Mouse (Mus musculus): ENCODE measurements around the gene Bnipl.

Gene Bnipl

GRCm38 (mm10) chr3:95217255-95218134 is 33.5 kb downstream of the Bnipl start, which contains the start of gene Gabpb2:
Gene Gabpb2, minus strand, starts transcription at chr3:95217916.
- CTCF ChIA-PET: interaction anchor here (0.6 to 1.8 kb wide), 3 partner anchors 10 to 384 kb away, joined by 4 to 11 read pairs (median 6); no protein-coding TSS in a partner anchor

GRCm38 (mm10) chr3:95216655-95217254 is 34.2 kb downstream of the Bnipl start:
- CTCF ChIA-PET: interaction anchor here (0.6 to 1.8 kb wide), 3 partner anchors 11 to 383 kb away, joined by 4 to 11 read pairs (median 6); no protein-coding TSS in a partner anchor

- CTCF ChIA-PET: interaction anchor here (0.8 kb wide), 1 partner anchor 20 kb away, joined by 8 read pairs; no protein-coding TSS in a partner anchor
Measured at GRCm38 (mm10) chr3:95213609-95213975, 37.4 kb downstream of the Bnipl start.

GRCm38 (mm10) chr3:95212889-95213608 is 37.9 kb downstream of the Bnipl start:
- CTCF ChIA-PET: interaction anchor here (0.7 to 0.8 kb wide), 3 partner anchors 19 to 49 kb away, joined by 8 to 10 read pairs (median 9); no protein-coding TSS in a partner anchor

GRCm38 (mm10) chr3:95210585-95210984 is 40.4 kb downstream of the Bnipl start:
- CTCF ChIA-PET: interaction anchor here (1.5 kb wide), 1 partner anchor 21 kb away, joined by 3 read pairs; no protein-coding TSS in a partner anchor

GRCm38 (mm10) chr3:95208286-95208685 is 42.7 kb downstream of the Bnipl start:
- CTCF ChIA-PET: no interaction called here

GRCm38 (mm10) chr3:95203880-95204279 is 47.1 kb downstream of the Bnipl start:
- CTCF ChIA-PET: no interaction called here

- CTCF ChIA-PET: no interaction called here
Measured at GRCm38 (mm10) chr3:95200562-95200961, 50.4 kb downstream of the Bnipl start.

GRCm38 (mm10) chr3:95200132-95200531 is 50.9 kb downstream of the Bnipl start:
- CTCF ChIA-PET: no interaction called here

- CTCF ChIA-PET: no interaction called here
Measured at GRCm38 (mm10) chr3:95199101-95199500, 51.9 kb downstream of the Bnipl start.

- CTCF ChIA-PET: no interaction called here
Measured at GRCm38 (mm10) chr3:95195772-95196171, 55.2 kb downstream of the Bnipl start.

- CTCF ChIA-PET: no interaction called here
Measured at GRCm38 (mm10) chr3:95194721-95195135, 56.3 kb downstream of the Bnipl start.

All from spleen, embryonic (tissue).